Mouse (Mus musculus) kidney, adult 9 months (tissue): Measurements from ENCODE around the gene Heatr6.

Source experiments
- DNase-seq: peaks from one replicate; pipeline ENCODE4 v3.0.0; 2022

The Heatr6 gene

DNA sequence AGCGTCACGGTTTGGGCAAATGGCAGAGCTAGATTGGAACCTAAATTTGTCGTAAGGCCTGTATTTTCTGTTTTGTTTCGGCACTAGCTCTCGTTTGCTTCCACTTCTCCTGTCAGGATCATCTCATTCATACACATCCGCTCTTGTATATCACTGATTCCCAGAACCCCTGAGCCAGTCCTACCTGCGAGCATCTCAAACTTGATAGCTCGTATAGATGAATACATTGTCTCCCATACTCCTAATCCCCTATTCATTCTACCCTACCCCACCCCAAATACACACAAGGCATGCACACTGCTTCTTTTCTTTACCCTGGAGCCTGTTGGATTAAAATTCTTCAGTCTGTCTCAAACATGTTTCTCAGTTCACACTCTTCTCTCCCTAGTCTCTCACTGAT is 731 bp downstream of the Heatr6 start:
- DNase-seq: no peak

DNA sequence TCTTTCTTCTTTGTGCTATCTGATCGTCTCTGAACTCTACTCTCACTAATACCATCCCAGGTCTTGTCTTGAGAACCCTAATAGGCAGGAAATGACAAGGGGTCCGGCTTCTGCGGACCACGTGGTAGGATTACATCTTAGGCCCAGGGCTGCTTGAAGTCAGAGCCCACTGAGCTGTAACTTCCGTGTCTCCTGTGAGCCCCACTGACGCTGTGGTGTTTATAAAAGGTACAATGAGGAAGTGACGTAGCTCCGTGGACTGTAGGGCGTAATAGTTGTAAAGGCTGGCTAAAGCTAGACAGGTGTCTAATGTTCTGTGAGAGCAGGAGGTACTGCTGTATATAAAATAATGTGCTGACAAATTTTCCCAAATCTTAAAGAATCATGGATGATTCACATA is 13.8 kb downstream of the Heatr6 start:
- DNase-seq: no peak

DNA sequence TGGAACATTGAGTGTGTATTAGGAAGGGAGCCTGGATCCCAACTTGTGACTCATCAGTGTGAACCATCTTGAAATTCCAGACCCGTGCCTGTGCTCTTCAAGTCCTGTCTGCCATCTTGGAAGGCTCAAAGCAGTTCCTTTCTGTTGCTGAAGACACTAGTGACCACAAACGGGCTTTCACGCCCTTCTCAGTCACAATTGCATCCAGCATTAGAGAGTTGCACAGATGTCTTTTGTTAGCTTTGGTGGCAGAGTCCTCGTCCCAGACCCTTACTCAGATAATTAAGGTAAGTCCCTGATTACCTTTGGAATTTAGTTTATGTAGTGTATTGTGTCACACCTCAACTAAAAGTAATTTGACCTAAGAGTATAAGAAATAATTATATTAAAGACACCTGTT is 15.5 kb downstream of the Heatr6 start:
- no peak for DNase-seq

DNA sequence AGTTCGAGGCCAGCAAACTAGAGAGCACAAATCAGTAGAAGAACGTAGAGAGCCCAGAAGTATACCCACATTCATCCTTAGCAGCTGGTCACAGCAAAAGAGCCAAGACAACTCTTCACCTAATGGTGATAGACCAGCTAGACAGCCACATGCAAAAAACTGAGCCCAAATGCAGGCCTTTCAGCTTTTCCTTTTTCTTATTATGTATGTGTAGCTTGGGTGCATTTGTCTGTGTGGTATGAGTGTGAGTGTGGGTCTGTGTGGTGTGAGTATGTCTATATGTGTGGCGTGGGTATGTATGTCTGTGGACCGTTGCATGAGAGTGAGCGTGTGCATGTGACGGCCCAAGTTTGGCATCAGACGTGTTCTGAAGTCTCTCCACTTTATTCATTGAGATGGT is 17.5 kb downstream of the Heatr6 start:
- no peak for DNase-seq

DNA sequence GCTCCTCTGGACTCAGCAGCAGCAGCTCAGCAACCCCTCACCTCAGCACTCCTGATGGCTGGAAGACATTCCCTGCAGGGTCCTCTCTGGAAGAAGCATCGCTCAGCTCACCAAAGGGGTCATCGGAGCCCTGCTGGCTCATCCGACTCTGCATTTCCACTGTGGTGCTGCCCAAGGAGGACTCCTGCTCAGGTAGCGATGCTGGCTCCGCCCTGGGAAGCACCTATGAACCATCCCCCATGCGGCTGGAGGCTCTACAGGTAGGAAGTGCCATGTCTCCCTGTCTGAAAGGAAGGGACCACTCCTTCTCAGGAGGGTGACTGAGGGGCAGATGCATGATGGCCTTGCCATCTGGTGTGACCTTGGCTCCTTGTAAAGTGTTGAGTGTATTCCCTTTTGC is 18.8 kb downstream of the Heatr6 start:
- DNase-seq: no peak

DNA sequence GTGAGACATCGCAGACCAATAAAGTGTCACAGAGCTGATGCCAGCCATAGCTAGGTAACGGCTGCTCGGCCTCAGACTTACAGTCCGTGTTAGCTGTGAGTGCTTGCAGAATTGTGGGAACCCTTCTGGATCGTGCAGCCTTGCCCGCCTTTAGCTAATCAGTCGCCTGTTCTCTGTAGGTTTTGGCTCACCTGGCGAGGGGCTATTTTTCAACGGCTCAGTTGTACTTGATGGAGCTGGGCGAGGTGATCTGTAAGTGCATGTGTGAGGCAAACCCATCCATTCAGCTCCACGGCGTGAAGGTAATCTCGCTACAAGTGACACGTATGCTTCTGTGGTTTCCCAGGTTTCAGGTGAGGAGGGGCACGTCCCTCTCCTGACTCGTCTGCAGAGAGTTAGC is 20.2 kb downstream of the Heatr6 start:
- no peak for DNase-seq

DNA sequence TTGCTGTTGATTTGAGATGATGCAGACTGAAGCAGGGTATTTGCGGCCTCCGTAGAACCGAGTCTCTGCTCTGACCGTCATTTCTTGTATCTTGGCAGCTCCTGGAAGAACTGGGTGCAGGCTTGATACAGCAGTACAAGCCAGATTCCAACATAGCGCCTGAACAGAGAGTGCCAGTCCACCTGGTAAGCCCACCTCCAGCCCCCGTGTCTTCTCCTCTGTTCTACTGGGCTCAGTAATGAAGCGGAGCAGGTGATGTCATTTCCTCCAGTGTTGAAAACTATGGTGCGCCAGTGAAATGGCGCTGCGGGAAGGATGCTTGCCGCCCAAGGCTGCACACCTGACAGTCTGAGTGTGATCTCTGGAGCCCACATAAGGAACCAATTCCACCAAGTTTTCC is 20.8 kb downstream of the Heatr6 start:
- DNase-seq: no peak

DNA sequence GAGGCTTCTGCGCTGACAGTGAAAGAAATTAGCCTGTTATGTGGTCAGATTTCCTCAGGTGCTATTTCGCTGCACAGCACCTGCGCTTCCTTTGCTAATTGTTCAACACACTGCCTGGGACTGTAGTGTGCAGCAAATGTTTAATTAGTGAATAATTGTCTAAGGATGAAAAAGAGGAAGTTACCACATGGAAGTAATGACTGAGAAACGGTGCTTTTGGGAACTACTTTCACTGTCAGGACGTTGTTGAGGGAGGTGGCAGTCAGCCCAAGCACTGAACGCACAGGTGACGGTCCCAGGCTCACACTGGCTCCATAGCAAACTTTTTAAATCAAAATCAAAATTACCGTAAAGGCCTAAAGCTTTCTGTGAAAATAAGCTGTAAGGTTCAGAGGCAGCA is 23.3 kb downstream of the Heatr6 start:
- no peak for DNase-seq

DNA sequence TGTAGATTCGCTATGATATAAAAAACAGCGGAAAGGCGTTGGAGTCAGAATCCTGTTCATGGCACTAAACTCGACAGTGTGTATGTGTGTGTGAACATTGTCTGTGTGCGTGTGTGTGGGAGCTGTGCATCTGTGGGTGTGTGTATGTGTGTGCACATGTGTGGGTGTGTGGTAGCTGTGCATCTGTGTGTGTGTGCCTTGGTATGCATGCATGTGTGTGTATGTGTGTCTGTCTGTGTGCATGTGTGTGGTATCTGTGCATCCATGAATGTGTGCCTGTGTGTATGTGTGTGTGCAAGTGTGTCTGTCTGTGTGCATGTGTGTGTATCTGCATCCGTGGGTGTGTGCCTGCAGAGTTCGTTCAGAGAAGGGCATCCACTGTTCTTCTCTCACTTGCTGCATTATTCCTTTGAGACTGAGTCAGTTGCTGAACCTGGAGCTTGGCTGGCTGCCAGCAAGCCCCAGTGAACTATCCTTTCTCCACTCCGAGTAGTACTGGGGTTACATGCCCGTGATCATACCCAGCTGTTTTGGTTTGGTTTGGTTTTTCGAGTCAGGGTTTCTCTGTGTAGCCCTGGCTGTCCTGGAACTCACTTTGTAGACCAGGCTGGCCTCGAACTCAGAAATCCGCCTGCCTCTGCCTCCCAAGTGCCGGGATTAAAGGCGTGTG is 30.6 kb downstream of the Heatr6 start:
- DNase-seq: no peak

DNA sequence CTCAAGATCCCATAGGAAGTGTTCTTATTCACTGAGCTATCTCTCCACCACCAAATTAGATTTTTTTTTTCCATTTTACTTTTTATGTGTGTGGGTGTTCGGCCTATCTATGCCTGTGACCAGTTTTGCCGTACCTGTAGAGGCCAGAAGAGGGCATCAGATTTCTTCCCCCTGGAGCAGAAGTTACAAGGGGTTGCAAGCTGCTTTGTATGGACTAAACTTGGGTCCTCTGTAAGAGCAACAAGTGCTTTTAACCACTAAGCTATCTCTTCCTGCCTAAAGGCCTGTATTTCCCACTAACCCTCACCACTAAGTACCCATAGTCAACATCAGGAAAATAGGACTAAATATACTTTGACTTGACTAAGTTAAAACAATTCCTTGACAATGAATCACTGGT is 31.2 kb downstream of the Heatr6 start:
- DNase-seq: peak; percentile 62

DNA sequence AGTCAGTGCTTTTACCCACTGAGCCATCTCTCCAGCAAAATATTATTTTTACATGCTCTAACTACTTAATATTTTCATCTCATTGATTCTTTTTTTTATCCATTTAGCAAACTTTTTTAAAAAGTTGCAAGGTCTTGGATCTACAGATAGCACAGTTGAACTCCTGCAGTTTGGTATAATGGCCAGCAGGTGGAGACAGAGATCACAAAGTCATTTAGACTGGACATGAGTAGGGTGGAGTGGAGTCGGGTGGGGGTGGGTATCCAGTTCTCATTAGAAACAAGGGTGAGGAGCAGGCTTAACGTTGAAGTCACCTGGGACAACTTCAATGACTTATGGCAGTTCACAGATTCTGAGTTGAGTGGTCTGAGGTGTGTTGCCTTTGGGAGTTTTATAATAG is 31.9 kb downstream of the Heatr6 start:
- peak; percentile 84 for DNase-seq

DNA sequence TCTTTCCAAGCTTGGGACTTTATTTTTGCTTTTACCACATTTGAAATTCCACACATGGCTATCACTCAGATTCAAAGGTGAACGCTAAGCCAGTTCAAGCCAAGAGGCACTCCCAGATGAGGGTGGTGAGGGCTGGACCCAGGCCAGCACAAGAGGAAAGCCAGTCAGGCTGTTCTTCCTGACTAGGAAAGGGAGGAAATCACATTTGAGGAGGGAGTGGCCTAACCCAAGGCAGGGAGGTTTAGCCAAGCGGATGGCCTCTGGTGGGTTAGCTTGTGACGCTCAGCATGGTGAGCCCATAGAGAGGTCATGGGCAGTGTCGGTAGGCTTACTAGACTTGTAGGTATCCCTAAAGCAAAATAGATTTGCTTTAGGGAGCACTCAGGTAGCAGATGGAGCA is 33.3 kb downstream of the Heatr6 start:
- DNase-seq: peak; percentile 85

DNA sequence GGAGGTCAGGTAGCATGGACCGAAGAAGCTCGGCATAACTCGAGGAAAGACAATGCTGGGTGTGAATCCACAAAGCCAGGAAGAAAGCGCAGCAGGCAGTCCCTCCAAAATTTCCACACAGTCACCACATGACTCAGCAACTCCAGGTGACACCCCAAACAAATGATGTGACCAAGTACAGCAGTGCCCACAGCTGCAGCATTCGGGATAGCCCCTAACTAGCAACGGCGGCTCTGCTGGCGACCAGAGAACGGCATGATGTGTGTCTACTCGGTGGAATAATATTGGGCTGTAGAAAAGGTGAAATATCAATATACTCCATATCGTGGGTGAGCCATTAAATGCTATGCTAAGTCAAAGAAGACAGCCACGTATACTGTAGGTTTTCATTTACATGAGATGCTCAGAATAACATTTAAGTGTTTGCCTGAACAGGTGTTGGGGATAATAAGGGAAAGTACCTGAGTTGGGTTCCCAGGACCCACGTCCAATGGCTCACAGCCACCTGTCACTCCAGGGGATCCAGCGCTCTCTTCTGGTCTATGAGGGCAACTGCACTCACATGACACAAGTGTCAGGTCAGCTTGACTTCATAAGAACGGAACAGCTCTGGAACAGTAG is 34.0 kb downstream of the Heatr6 start:
- no peak for DNase-seq

DNA sequence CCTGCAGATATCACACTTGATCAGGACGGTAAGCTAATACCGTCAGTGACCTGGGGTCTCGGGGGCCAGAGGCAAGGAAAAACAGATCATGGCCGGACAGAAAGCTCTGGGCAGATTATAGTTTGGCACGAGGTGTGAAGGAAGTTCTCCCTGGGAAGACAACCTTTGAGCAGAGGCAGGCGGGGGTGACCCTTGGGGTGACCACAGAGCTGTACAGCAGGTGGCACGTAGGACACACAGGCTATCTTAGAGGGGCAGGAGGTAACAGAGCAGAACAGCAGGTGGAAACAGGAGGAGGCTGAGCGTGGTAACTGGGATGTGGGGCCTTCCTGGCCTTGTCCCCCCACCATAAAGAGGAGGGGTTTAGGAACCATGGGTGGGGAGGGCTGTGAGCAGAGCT is 34.8 kb downstream of the Heatr6 start:
- DNase-seq: peak; percentile 73

DNA sequence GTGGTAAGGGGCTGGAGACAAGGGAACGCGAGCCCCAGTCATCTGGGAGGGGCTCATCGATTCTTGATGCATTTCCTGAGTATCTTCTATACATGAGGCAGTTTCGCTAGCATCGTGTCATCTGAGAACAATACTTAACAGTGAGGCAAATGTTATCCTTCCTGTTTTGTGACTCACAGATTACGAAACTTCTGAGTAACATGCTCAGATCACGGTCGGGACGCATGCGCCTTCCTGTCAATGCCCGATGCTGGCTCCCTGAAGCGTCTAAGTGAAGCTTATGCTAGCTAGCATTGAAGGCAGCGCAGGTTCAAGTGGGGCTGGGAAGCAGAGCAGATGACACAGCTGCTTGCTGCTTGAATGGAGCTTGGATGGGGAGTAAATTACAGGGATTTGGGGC is 35.8 kb downstream of the Heatr6 start:
- no peak for DNase-seq

DNA sequence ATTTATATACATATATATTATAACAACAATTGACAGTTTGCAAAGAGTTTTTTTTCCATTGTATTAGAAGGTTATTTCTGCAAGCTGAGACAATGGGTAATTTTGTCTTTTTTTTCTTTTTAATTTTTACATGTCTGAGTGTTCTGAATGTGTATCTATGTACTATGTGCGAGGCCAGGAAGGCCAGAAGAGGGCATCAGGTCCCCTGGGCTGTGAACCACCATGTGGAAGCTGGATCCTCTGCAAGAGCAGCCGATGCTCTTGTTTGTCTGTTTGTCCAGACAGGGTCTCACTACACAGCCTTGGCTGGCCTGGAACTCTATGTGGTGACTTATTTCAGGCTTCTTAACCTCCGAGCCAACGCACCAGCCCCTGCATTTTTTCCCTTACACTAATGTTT is 37.6 kb downstream of the Heatr6 start:
- DNase-seq: no peak

DNA sequence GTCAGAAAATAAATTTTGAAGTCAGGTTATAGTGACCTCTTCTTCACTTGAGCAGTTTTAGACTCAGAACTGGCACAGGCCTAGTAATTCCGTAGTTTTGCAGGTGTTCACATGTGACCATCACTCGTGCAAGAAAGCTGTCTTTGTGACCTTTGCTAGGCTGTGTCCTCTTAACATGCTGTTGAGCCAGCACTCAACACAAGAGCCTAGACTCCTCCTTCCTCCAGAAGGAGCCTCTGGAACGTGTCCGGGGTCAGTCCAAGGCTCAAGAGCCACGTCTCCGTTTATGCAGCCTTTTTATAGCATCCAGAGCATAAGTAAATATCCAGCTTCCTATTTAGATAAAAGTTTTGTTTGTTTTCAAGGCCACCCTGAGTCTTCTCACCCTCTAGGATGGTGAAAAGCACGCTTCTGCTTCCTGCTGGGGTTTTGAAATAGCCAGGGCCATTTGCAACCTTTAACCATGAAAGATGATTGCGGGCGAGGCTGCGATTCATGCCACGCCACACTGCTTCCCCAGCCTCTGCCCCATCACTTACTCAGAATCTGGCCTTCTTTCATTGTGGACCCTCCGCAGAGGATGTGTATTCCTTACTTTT is 38.9 kb downstream of the Heatr6 start:
- peak; percentile 91 for DNase-seq

DNA sequence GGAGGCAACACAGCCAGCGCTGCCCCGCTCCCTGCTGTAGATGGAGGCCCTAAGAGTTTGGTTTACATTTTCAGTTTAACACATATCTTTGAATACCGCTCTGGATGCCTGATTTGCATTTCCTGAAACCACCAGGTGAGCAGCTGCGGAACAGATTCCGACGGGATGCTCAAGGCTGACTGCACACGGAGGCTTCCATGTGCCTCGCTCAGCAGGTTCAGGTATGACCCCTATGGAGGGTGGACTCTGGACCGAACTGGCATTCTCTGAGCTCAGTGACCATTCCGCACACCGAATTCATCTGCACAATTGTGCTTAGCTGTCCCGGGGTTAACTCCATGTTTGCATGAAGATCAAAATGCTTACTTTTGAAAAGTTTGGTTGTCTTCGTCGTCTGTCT is 39.8 kb downstream of the Heatr6 start:
- DNase-seq: peak; percentile 94

DNA sequence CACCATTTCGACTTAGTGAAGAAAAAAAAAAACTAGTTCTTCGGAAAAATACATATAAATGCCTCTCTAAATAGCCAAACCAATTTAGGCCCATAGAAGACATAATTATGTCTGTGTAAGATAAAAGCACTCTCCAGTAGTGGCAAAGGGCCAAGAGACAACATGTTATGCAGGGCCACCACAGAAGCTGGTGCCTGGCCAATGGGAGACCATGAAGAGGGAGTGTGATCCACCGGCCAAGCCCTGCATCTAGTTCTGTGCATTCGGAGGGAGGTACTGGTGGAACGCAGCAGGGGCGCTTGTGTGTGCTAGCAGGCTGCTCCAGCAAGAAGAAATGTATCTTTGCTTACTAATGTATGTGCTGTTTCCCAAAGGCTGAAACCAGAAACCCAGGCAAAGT is 42.6 kb downstream of the Heatr6 start:
- no peak for DNase-seq

DNA sequence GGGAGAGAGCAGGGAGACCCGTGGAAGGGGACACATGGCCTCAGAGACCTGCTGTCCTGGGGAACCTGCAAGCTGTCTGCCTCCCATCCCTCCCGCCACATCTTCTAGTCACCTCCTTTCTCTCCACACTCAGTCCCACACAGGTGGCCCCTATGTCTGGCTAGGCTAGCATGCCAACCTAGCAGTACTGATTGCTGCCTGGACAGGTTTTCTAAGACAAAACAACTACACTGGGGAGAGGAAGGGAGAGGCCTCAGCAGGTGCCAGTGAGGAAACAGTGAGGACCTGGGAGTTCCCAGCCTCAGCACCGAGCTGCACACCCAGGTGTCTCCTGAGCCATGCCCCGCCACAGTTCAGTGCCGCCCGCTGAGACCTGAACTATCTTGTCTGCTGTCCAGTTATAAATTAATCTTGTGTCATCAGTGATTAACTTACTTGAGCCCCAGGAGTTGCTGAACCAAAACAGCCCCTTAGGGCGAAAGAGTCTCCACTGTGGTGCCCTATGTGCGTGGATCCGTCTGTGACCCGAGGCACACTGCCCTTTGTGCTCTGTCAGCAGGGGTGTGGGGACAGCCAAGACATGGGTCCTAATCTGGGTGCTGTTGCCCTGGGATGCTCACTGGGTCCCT is 43.6 kb downstream of the Heatr6 start:
- DNase-seq: peak; percentile 95

DNA sequence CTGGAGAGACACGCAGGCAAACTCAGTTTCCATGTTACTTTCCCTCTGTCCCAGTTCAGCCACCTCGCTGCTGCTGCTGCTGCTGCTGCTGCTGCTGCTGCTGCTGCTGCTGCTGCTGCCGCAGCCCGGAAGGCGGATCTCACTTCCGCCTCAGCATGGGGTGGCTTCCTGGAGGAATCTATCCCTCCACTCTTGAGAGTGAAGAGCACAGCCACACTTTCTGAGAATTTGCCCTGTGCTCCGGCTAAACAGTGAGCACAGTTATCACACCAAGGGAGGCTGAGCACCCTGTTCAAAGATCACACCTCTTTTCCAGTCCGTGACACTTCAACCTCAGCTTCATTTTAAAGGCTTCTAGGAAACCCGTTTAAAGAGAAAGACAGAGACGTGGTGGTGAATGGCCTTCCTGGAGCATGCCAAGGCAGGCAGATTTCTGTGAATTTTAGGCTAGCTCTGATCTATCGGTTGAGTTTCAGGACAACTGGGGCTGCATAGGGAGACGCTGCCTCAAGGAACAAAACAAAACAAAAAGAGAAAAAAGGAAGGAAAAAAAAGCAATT is 46.5 kb downstream of the Heatr6 start:
- DNase-seq: peak; percentile 67

DNA sequence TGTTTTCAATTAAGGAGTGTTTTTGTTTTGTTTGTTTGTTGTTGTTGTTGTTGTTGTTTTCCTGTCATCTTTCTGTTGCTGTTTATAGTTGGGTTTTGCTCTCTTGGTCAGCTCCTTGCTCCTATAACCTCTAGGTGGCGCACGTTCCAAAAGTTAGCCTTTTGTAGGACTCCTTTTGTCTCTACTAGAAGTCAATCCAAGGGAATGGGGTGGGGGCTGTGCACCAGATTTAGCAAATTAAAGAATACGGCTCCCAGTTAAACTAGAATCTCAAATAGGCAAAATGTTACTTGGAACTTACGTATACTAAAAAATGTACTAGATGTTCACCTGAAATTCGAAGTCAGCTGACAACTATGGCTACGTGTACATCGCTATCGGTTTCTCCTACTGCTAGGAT is 48.7 kb downstream of the Heatr6 start:
- DNase-seq: peak; percentile 83

DNA sequence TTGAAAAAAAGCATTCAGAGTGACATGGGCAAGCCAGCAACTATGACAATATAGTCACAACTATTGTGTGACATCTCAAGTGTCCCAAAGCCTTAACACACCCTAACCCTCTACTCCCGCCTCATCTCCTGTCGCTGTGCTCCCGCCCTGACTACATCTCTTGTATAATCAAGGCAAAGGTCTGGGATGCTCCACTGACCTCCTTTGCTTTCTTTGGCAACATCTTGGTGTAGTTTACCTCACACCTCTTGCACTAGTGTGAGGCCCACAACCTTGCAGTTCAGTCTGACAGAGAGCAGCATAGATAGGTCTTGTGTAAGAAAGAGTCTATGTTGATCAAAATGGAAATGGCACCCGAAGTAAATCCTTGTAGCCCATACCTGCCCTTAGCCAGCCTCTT is 49.1 kb downstream of the Heatr6 start:
- peak; percentile 62 for DNase-seq

DNA sequence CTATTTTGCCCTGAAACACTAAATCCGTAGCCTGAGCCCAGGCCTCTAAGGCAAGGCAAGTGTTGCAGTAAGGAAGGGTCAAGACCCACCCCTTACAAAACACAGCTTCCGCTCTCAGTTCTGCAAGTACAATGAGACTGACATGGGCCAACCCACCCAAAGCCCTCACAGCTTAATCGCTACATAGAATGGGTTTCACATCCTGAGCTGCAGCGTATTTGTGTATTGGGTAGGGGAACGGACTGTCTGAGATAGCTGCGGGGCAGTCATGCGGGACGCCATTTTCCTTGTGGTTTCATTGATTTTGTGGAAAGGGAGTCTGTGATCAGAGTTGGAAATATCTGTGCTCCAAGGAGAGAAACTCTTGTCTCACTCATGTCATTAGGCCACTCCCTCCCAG is 56.9 kb downstream of the Heatr6 start:
- no peak for DNase-seq
